In the genomic region with DNA sequence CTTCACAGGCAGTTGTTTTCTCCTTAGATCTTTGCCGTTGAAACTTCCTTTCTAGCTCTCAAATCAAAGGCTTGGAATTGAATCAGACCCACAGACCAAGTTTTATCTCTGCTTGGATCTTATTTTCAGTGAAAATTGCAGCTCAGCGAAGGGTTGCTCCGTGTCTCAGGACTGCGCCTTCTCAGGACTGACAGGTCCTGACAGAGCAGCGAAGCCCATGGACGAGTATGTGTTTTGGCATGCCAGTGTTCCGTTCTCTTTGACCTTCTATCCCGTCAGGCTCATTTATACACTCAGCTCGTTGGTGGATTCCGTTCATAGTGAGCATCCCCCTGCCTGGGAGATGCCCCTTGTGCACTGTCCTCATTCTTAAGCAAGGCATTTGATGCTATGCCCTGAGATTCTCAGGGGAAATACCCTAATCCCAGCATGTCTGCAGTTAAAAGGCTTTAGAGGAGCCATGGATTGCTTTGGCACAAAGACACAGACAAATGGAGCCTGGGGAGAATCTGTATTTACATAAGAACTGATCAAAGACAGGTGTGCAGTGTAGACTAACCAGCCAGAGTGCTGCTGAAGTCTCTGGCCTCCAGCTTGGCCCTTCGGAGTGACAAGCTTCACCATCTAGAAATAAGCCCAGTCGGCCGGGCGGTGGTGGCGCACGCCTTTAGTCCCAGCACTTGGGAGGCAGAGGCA, we compare ENCODE assay signal across 23 mouse cellular contexts. TPM values are rescaled to one million over a fixed set of nuclear protein-coding genes. Genes with fewer than 3 reads are reported as not detected.
A peak's percentile ranks its signal among the peaks of the same experiment; 100 is the strongest.
DNase-seq lines count a peak whose midpoint lies in the region; ATAC-seq lines count a peak whose summit lies in the region.
"Had no signal": no experiment of that assay in that cellular context is flagged by ENCODE, and none has a peak within 500 bp of the region (broad histone marks: within the 10 kb centered on the region; RNA-seq: fewer than 3 reads in every experiment).

No protein-coding gene starts in this region.

- H3K9me3 ChIP-seq in embryonic facial prominence, embryonic 14.5 days (ENCODE audit: control insufficient read depth, low read length) = peaks cover 12% of the 10 kb centered on the region
- no peaks in the 10 kb centered on the region for H3K9me3 ChIP-seq in midbrain, embryonic 15.5 days
- H3K9me3 ChIP-seq: forebrain, embryonic 15.5 days had no signal

- H3K27ac ChIP-seq in embryonic facial prominence, embryonic 14.5 days (replicated peaks; ENCODE audit: low read depth, low read length) = no peak overlapping the region
- peak overlapping the region; percentile 23; the same call in 1 of the 2 replicates for H3K27ac ChIP-seq in midbrain, embryonic 15.5 days
- H3K27ac ChIP-seq: forebrain, embryonic 15.5 days; heart, embryonic 15.5 days; layer of hippocampus, adult 2 months; stomach, postnatal 0 days had no signal

- no peak overlapping the region for H3K4me2 ChIP-seq in embryonic facial prominence, embryonic 14.5 days (ENCODE audit: low read depth, low read length)
- no peak overlapping the region for H3K4me2 ChIP-seq in midbrain, embryonic 15.5 days
- H3K4me2 ChIP-seq: forebrain, embryonic 15.5 days; heart, embryonic 15.5 days had no signal

- H3K9ac ChIP-seq in embryonic facial prominence, embryonic 14.5 days (ENCODE audit: low read depth, low read length) = no peak overlapping the region
- no peak overlapping the region for H3K9ac ChIP-seq in midbrain, embryonic 15.5 days
- H3K9ac ChIP-seq: forebrain, embryonic 15.5 days; heart, embryonic 15.5 days; liver, postnatal 0 days had no signal

- H3K4me1 ChIP-seq in embryonic facial prominence, embryonic 14.5 days (ENCODE audit: control insufficient read depth, insufficient read depth, low read length) = peaks cover 7% of the 10 kb centered on the region; the same call in 1 of the 2 replicates
- peaks cover 4% of the 10 kb centered on the region; the same call in 1 of the 2 replicates for H3K4me1 ChIP-seq in midbrain, embryonic 15.5 days
- H3K4me1 ChIP-seq: forebrain, embryonic 15.5 days; heart, embryonic 15.5 days had no signal

- intact Hi-C loops in heart, postnatal 14 days (cut with DNase I) = no loop called here

- peak; percentile 50 for DNase-seq in heart, adult 11 months
- no peak for DNase-seq in heart, postnatal 14 days
- peak; percentile 25 for DNase-seq in urinary bladder, postnatal 14 days (ENCODE audit: low spot score)
- DNase-seq in urinary bladder, postnatal 10 days (ENCODE audit: low spot score) = no peak
- DNase-seq in embryonic facial prominence, embryonic 14.5 days (ENCODE audit: low spot score) = peak; percentile 55
- no peak for DNase-seq in c-Kit-positive CD71-positive TER-119-positive erythroid progenitor cells, embryonic 14.5 days (ENCODE audit: low spot score)
- DNase-seq in right cerebral cortex, postnatal 10 days (ENCODE audit: low spot score in 2 of 2) = no peak
- DNase-seq: adrenal gland, postnatal 10 days; cerebellum, adult 18-20 months; cerebellum, postnatal 36 days; gastrocnemius, postnatal 25 days; kidney, adult 8-10 months; kidney, postnatal 14 days; layer of hippocampus, postnatal 36 days; liver, postnatal 0 days; lung, postnatal 36 days; right cerebral cortex, postnatal 4 days had no signal

- WGBS in embryonic facial prominence, embryonic 14.5 days = 42% methylated on average over 16 of the region's 16 CpGs
- 61% methylated on average over 16 of the region's 16 CpGs for WGBS in midbrain, embryonic 15.5 days

- peak; percentile 44; the same call in 1 of the 2 replicates for ATAC-seq in embryonic facial prominence, embryonic 14.5 days (ENCODE audit: low read depth)
- no peak for ATAC-seq in midbrain, embryonic 15.5 days (replicated peaks)
- ATAC-seq: forebrain, embryonic 15.5 days; inflammation-experienced regulatory T-cells, adult 6 months; liver, postnatal 0 days had no signal

- no peak overlapping the region for H3K4me3 ChIP-seq in embryonic facial prominence, embryonic 14.5 days (ENCODE audit: low read depth, low read length)
- no peak overlapping the region for H3K4me3 ChIP-seq in midbrain, embryonic 15.5 days
- H3K4me3 ChIP-seq: forebrain, embryonic 15.5 days; heart, embryonic 15.5 days; layer of hippocampus, adult 2 months had no signal

- peaks cover 39% of the 10 kb centered on the region for H3K36me3 ChIP-seq in embryonic facial prominence, embryonic 14.5 days (ENCODE audit: control insufficient read depth, insufficient read depth, low read length)
- H3K36me3 ChIP-seq in midbrain, embryonic 15.5 days (replicated peaks) = 0 out of 2 replicates have a peak, but pooled peaks cover 5% of the 10 kb centered on the region

- H3K27me3 ChIP-seq in embryonic facial prominence, embryonic 14.5 days (replicated peaks; ENCODE audit: control insufficient read depth, insufficient read depth, low read length) = no peaks in the 10 kb centered on the region
- no peaks in the 10 kb centered on the region for H3K27me3 ChIP-seq in midbrain, embryonic 15.5 days (replicated peaks)
- H3K27me3 ChIP-seq: forebrain, embryonic 15.5 days; heart, embryonic 15.5 days had no signal

RNA-seq across cellular contexts. Expression of a gene that starts 23.1 kb away (rescaled TPM):
- 100 to 1,000 TPM; 441 to 496 TPM for total RNA-seq in heart, postnatal 14 days (2021)
- 1,488 and 1,507 TPM in 2 replicates for polyA plus RNA-seq in embryonic facial prominence, embryonic 14.5 days (2014; fragmentation: Nextera tagmentation; extraction: Ambion mirVana)
- 475 and 483 TPM in 2 replicates for polyA plus RNA-seq in midbrain, embryonic 15.5 days (2015; fragmentation: Nextera tagmentation; extraction: Ambion mirVana)

Comparison
In these comparisons a context has a peak if more than half of its experiments do, and no peak if none do; other contexts are left out.
1. DNase-seq: peak in heart, adult 11 months (single experiment), urinary bladder, postnatal 14 days (single experiment) and embryonic facial prominence, embryonic 14.5 days (single experiment); none in heart, postnatal 14 days (0 of 2), urinary bladder, postnatal 10 days (single experiment), c-Kit-positive CD71-positive TER-119-positive erythroid progenitor cells, embryonic 14.5 days (single experiment) and right cerebral cortex, postnatal 10 days (0 of 2).